Mouse (Mus musculus) thymus, adult 2 months (tissue): ENCODE data around the gene Akap13.

Experiments
- CTCF ChIP-seq: fragments of 200-500 bp; IDR thresholded peaks from 2 replicates; pipeline ENCODE4 v1.5.1; 2012; ENCODE audit warnings: mild to moderate bottlenecking, control low read depth, low read length, moderate library complexity, borderline replicate concordance; ENCODE audit not compliant: control insufficient read depth, poor library complexity, insufficient read depth; ENCODE audit errors: extremely low read depth
- POLR2A ChIP-seq: fragments of 200-500 bp; IDR thresholded peaks from 2 replicates; pipeline ENCODE4 v1.6.1; 2012; ENCODE audit warnings: mild to moderate bottlenecking, low read length, control low read depth, moderate library complexity; ENCODE audit not compliant: control insufficient read depth, poor library complexity, insufficient read depth; ENCODE audit errors: extremely low read depth

DNA sequence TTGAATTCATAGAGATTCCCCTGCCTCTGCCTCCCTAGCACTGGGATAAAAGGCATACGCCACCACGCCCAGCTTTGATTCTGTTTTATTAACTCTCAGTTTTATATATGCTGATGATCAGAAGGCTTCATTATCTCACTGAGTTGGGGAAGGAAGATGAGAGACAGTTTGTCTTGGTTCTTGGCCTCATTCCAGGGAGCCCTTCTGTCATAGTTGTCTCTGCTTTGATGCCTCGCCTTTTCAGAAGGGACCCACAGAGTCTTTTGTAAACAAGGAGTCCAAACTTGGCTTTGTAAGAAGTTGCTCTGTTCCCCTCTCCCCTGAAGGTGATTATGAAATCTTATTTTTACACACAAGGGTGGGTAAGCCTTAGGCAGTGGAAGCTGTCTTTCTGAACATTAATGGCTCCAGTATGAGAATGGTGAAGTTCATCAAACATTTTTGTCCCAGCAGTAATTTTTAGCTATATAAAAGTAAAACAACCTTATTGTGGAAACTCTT is 40.7 kb downstream of the Akap13 start:
- TF ChIP-seq POLR2A: no peak
- TF ChIP-seq CTCF: no peak
